Mouse (Mus musculus) adrenal gland, postnatal 14 days (tissue): Measurements from ENCODE around the gene Nfib. TPM values are rescaled to one million over a fixed set of nuclear protein-coding genes. Genes with fewer than 3 reads are reported as not detected.
"Not testable (repeated sequence)": the region's sequence is repeated elsewhere in the genome, so short reads cannot be mapped to it uniquely, and the experiment has no call there.

Experiments used
- DNase-seq: peaks from one replicate; pipeline ENCODE4 v3.0.0; 2021; ENCODE audit warnings: mixed read lengths
- total RNA-seq: library from RNA; stranded (reverse); gene quantifications from 2 replicates; pipeline ENCODE4 v1.2.3, GENCODE M21; 2021

Nfib gene
- total RNA-seq, 1 experiment from 2014 or later: 111 TPM

DNA sequence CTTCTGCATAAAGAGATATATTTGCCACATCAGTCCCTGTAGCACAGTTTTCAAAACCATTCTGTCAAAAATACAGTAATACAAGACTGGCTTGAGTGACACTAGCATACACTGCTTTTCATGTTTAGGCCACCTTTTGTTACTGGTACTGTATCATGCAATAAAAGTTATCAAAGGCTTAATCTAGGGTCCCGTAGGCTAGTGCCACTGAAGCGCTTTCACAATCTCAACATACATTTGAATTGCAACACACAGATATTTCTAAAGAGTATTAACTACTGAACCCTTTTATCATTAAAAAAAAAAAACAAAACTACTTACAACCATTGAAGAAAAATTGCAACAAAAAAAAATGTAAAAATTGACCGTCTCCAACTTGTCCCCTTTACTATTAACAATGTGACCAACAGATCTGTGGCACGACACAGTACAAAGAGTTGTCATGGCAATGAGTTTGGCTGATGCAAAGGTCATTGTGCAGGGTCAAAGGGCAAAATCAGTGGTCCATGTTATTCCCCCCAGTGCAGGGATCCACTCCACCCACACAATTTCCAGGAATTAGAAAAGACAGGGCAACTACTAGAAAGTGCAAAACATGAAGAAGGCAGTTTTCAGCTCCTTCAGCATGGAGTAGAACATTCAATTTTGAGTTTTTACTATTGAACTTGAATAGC, 414.2 kb downstream of the Nfib start:
- DNase-seq: no peak

- no peak for DNase-seq
Observed at GRCm38 (mm10) chr4:82290623-82291022, 414.9 kb downstream of the Nfib start.

- no peak for DNase-seq
Observed at GRCm38 (mm10) chr4:82289596-82289995, 416.0 kb downstream of the Nfib start.

DNA sequence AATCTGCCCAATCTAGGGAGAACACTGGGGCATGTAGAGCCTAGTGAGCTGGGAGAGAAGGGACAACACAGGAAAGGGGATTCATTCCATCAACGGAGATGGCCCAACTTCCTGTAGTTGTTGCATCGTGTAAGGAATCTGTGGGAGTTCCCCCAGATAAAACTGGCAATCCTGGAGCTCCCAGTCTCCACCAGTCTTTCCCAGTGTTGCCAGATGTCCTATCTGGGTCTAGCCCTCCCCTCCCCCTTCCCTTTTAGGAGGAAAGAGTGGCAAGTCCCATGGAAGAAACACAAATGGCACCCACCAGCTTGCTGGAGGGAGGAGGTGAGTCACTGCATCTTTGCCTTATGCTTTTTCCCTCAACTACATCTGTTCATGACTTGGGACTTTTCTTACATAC, 417.4 kb downstream of the Nfib start:
- DNase-seq: no peak

DNA sequence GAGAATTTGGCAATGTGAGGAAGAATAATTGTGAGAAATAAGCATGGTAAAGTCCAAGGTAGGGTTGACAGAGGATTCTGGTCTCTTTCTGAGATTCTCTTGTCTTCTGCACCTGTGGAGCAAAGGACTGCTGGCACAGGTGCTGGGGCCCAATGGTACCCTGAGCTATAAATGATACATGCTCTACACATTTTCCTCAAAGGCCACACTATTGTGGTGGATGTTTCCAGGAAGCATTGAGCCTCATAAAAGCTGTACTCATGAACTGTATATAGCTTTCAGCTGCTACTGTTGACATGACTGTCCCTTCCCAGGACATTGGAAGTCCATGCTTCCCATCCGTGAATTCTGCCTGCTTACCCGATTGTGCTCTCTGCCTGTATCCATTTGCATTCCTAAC, 418.1 kb downstream of the Nfib start:
- DNase-seq: no peak

DNA sequence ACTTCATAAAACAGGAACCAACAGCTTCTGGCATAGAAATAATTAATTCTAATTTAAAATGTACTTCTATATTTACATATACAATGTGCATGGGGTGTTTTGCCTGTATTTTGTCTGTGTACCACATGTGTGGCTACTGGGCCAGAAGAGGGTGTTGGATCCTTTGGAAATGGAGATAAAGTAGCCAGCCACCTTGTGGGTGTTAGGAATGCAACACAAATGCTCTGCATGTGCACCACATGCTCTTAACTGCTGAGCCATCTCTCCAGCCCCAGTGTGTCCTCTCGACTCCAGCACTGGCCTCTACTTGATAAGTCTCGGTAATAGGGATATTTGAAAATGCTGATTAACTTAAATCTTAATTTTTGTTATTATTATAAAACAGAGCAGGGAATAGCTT, 418.6 kb downstream of the Nfib start:
- DNase-seq: no peak

- DNase-seq: no peak
Observed at GRCm38 (mm10) chr4:82283536-82283935, 422.0 kb downstream of the Nfib start.

DNA sequence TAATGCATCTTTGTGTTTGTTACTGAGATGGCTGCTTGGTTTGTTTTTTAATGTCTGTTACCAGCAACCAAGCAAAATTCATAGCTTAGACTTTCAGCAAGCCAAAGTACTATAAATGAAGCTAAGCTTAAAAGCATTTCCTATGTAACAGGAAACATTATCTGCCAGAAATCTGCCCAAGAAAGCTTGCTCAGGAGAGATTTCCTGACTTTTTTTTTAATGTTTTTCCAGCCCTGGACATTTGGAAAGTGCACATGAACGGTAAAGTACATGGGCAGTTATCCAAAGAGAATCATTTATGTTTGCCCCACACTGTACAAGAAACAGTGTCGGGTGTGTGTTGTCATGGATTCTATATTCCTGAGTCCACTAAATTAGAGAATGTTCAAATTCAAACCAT, 429.6 kb downstream of the Nfib start:
- DNase-seq: no peak

- DNase-seq: no peak
Observed at GRCm38 (mm10) chr4:82273049-82273754, 432.3 kb downstream of the Nfib start.

DNA sequence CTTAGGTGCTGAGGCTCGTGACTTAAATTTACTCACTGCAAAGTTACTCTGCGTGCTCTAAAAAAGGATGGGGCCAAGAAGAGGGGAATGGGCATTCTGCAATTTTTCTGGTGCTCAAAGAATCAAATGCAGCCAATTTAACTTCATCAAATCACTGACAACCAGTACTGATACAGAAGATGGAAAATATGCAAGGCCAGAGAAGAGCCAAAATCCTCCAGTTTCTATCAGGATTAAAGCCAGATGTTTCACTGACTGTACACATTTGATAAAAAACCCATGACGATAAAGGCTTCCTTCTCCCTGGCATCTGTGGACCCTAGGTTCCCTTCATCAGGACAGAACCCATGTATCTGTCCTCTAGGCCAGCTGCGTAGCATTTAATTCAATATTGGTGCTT, 433.5 kb downstream of the Nfib start:
- no peak for DNase-seq

DNA sequence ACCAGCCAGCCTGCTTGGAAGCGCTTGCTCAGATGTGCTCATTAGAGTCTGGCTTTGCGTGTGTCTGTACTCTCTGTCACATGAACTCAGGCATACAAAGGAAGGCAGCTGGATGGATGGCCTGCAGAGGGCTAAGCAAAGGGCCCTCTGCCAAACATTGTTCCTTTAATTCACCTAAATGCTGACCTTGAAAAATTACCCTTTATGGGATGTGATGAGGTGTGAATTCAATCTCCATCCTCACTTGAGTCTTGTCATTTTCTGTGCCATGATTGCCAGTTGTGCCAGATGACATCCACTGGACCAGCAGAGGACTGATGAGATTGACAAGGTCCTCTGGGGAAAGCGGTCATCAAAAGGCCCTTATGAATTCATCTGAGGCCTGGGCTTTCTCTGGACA, 434.0 kb downstream of the Nfib start:
- DNase-seq: no peak

GRCm38 (mm10) chr4:82267832-82268778, 437.4 kb downstream of the Nfib start:
- DNase-seq: no peak

- no peak for DNase-seq
Observed at GRCm38 (mm10) chr4:82266066-82266619, 439.4 kb downstream of the Nfib start.

DNA sequence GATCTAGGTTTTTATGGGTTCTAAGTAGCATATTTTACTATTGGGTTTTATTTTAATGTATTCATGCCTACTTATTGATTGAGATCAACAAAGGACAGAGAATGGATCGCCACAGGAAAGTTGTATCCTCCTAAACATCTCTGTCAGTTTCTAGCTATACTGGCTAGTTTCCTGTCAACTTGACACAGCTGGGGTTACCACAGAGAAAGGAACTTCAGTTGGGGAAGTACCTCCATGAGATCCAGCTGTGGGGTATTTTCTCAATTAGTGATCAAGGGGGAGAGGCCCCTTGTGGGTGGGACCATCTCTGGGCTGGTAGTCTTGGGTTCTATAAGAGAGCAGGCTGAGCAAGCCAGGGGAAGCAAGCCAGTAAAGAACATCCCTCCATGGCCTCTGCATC, 447.0 kb downstream of the Nfib start:
- DNase-seq: not testable (repeated sequence)

DNA sequence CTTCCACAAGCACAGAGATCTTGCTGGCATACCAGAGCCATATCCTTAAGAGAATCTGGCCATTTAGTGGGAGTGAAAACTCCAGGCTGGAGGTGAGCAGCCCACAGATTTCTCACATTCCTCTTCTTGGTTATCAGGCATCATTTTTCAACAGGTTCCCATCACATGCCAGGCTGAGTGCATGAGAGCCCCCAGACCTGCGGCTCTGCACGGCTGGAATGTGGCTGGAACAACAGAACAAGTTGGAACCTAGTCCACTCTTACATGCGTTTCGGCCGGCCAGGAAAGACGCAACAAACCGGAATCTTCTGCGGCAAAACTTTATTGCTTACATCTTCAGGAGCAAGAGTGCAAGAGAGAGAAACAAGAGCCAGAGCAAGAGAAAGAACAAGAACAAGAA, 453.5 kb downstream of the Nfib start:
- DNase-seq: no peak

- DNase-seq: no peak
Observed at GRCm38 (mm10) chr4:82250355-82250659, 455.2 kb downstream of the Nfib start.

DNA sequence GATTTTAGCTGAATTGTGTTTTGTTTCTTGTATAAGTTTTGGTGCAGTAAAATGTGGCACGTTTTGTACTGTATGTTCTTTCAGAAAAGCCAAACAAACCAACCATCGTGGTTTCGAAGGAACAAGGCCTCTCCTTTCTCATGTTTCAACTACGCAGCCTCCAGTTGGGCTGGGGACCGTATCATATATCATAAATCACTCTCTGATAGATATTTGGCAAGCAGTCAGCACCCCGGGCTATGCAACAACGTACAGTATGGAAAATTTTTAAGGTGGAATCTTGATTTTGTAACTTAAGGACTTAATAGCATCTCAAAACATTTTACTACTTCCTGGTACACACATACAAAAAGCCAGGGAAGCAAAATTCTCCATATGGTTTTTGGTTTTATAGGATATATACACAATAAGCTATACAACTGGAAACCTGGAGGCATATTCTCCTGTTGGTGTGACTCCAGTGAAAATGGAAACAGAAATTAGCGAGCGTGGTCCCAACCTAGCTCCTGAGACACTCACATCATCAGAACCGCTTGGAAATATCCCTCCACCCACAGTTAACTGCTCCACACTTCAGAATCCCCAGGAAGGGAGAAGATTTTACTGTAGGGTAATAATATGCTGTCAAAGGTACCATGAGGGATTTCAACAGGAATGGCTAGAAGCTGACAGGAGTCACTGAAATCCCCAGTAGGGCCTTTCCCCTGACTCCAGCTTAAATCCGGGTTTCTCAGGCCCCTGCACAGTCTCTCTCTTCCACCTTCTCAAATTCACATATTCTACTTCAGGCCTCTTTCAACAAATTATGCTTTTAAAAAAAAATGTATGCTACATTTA, 455.8 kb downstream of the Nfib start:
- DNase-seq: peak; percentile 42

GRCm38 (mm10) chr4:82248961-82249360, 456.6 kb downstream of the Nfib start:
- no peak for DNase-seq

DNA sequence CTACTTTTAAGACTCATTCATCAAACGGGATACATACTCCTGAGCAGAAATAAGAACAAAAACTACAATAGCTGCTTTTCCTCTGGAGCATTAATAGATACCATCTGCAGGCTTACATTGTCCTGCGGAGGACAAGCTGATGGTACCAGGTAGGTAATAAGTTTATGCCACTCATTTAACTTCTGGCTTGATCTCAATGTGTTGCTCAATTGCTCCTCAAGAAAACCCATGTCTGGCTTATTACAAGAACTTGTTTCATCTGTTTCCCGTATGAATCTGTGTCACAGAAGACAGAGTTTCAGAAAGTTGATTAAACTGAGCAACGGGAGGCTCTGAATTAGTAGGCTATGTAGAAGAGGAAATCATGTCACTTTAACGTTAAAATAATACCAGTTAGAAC, 457.5 kb downstream of the Nfib start:
- no peak for DNase-seq

- DNase-seq: no peak
Observed at GRCm38 (mm10) chr4:82246290-82246689, 459.3 kb downstream of the Nfib start.
